Mouse (Mus musculus) neutrophil, adult 5-6 weeks (primary cell): Measurements from ENCODE around the gene Nphp1. TPM values are rescaled to one million over a fixed set of nuclear protein-coding genes. Genes with fewer than 3 reads are reported as not detected.

Experiments used
- ATAC-seq: fragments of 151-379, 151-347 bp; 2 replicates; pipeline ENCODE4 v1.8.0; 2017; ENCODE audit warnings: mild to moderate bottlenecking, moderate TSS enrichment; ENCODE audit not compliant: insufficient number of reproducible peaks, poor library complexity, low FRiP score, severe bottlenecking; ENCODE audit errors: extremely low read depth
- total RNA-seq: library from RNA; stranded (forward); fragments of 200-1000 nt; gene quantifications from 2 replicates; pipeline ENCODE4 v1.2.3, GENCODE M21; 2017

Gene Nphp1
- 0.58 TPM in 1 of 2 replicates, not detected in the other for total RNA-seq

DNA sequence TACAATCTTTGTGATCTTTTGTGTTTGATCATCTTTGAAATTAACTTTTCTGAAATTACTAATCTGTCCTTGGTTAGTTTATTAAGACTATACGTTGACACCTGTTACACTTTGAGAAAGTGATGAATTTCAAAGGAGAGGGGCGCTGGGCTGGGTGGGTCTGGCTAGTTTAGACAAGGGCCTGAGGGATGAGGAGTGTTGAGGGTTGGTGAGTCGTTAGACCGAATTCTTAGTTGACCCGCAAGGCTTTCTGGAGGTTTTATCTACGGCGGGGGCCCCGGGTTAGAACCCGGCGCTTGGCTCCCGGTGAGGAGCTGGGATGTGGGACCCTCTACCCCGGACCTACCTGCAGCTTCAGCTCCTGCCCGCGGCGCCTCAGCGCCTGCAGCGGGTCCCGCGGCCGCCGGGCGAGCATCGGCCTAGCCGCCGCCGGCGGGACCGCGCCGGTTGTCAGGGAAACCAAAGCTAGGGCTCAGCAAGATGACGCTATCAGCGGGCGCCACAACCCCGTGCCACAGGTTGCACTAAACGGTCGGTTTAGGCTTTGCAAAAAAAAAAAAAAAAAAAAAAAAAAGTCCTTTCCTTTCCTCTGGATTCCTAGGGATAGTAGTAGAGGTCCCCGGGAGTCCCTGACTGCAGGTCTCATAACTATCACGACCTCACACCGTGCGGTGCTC is at the start of gene Nphp1:
TSS of gene Nphp1 (minus strand) at position 458 of the 677 bp plus-strand sequence.
- peak; percentile 75 for ATAC-seq

DNA sequence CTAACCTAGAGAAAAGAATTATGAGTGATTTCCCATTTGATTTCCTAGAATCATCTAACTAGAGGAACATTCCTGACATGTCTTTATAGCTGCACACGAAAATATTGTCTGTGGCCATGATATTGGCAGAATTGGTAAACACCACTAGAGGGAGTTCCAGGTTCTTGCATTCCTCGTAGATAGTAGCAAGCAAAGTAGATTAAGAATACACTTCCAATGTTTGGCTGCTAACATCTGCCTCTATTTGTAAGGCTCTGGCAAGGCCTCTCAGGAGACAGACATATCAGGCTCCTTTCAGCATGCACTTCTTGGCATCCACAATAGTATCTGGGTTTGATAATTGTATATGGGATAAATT is 44.1 kb upstream of the Nphp1 start:
- ATAC-seq = no peak

DNA sequence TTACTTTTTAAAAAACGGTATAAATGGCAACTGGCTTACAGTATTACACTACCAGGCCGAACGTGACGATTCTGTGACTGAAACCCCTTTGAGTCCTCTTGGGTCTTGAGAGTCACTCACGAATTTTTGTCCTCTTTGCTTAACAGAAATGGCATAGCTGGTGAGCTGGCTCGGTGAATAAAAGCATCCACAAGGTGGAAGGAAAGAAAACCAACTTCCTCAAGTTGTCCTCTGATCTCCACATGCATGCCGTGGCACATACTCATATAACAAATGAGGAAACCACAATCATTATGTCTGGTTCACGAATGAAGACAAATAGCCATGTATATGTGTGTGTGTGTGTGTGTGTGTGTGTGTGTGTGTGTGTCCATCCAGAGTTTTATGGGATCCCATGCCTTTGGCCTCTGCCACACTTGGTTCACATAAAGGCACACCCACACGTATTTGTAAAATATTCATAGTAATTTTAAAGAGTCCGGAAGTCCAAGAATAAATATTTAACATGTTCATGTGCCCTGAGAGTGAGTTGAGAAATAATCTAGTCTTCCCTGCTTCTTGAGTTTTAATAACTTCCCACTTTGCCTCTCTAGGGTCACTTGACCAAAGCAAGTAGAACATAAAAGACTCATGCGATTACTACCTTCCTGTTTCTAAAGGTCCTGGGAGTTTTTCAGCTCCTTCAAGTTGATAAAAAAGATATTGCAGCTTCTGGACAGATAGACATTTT is 43.6 kb upstream of the Nphp1 start:
- ATAC-seq = no peak

DNA sequence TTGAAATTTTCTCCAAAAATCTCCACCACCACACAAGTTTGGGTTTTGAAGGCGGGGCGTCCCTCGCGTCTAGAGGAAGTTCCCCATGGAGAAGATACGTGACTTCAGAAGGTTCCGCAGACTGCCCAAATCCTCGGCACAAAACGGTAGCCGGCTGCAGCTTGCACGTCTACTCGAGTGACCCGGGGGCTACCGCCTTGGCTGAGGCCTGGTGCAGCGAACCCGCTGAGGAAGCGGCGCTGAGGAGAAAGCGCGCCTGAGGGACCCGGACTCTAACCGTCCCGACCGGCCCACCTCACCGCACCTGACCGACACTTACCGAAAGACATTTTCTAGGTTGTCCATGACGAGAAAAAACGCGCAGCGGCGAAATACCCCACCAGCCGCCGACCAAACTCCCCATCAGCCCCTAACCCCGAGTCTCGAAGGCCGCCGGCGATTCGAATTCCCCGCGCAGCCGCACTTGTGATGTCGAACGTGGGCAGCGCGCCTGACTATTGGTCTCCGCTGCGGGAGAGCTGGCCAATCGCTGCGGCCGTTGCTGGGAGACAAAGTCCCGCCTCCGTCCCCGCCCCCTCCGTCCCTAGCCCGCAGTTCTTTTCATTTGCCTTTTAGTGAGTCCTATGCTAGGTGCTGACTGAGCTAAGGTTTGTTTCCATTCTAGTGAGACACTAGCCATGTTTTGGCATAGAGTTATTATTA is 42.9 kb upstream of the Nphp1 start, which contains the start of gene Bub1:
TSS of gene Bub1 (minus strand) at position 465 of the 702 bp plus-strand sequence.
- ATAC-seq = peak; percentile 99

DNA sequence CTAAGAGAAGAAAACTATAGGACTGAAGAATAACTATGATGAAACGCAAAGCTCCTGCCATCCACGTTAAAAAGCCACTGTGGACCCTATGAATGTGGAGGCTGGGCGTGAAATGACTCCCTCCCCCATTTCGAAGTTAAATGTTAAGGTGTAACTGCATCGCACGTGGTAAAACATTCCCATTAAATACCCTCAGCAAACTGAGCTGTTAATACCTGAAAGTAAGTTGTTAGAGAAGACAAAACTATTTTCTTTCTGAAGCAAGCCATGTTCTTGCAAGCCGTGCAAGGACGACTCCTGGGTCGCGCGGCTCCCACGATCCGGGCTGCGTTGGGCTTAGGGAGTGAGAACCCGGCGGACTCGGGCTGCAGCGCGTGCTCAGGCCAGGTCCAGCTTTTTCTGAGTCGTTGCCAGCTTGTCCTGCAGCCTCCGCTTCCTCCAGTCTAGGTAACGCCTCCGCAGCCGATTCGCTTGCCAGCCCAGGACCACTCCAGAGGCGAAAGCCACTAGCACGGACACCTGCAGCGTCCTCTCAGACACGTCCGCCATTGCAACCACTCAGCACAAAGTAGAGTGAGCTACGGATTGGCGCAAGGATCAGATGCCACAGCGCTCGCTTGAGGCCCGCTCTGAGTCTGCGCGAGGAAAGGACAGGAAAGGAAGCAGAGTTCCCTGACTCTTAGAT is 3.4 kb upstream of the Nphp1 start, which contains the start of gene Mtln:
TSS of gene Mtln (minus strand) at position 570 of the 685 bp plus-strand sequence.
- ATAC-seq = peak; percentile 70; the same call in 1 of the 2 replicates

DNA sequence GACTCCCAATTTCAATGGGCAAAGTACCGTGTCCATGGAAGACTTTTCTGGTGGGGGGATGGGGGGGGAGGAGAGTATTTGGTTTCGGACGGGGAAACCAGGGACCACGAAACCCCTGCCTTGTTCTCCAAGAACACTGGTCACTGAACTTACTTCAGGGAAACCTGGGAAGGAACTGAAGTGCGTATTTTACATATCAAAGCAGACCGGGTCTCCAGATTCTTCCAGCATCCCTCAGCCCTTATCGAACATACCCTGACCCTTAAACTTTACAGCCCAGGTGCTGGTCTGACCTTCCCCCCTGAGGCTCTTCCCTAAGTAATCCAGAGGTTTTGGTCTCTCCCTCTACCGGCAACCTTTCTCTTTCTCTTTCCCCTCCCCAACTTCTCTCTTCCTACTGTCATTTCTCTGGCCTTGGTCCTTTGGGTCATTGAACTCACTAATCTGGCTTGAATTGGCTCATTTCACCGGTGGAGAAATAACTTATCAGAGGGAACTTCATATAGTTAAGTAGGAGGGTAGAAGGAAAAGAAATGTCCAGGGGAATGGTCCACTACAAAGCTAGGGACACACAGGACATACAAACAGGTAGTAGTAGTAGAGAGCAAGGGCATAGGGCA is 1.1 kb upstream of the Nphp1 start:
- ATAC-seq = no peak

DNA sequence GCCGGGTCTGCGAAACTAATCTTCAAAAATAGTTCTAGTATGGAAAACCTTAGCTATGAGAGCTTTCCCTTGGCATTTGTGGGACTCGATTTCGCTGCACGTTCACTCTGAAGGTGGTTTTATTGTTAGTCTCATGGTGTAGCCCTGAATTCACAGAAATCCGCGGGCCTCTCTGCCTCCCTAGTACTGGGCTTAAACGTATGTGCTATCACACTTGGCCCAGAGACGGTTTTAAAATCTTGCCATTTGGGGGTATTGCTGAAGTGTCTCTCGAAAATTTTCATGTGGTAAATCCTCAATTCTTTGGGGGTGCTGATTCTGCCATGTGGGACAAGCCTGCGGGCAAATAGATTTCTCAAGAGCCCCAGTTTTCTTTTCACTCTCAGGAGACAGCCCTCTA is 441 bp upstream of the Nphp1 start:
- no peak for ATAC-seq

DNA sequence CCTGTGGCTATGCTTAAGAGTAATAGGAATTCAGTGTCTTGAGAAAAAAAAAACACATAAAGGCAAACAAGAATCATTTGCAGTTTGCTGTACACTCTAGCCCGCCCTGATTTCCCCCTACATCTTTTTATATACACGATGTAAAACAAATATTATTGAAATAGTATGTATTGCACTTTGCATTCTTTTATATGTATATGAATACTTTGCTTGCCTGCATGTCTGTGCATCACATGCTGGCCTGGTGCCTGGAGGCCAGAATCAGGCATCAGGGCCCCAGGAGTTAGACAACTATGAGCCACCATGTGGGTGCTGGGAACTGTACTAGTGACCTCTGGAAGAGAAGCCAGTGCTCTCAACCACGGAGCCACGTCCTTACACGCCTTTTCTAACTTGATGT is 1.5 kb downstream of the Nphp1 start:
- ATAC-seq = no peak

DNA sequence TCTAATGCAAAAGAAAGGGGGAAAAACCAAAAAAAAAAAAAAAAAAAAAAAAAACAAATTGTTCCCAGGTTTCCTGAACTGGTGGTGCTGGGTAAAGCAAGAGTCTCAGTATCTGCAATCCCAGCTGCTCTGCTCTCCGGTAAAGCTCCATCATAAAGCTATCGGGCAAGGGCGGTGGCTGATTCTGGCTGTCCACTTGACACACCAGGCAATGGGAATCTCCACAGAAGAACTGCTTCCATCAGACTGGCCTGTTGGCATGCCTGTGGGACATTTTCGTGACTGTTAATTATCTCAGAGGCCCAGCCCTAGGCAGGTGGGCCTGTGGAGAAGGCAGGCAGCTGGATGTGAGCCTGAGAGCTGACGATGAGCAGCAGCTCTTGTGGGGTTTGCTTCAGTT is 10.2 kb downstream of the Nphp1 start:
- no peak for ATAC-seq

DNA sequence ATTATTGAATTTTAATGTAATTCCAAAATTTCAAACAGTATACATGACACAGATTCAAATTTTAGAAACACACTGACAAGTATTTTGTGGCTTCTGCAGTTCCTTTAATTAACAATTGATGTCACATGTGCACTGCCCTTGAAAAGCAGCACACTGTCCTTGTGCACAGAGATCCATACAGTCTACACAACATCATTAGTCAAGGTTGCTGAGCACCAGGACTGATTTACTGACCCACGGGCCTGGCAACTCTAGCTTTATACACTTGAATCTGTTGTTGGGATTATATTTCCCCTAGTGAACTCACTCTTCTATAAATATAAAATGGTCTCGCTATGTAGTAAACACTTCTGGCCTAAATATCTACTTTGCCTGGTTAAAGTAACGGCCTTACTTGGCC is 13.7 kb downstream of the Nphp1 start:
- no peak for ATAC-seq

DNA sequence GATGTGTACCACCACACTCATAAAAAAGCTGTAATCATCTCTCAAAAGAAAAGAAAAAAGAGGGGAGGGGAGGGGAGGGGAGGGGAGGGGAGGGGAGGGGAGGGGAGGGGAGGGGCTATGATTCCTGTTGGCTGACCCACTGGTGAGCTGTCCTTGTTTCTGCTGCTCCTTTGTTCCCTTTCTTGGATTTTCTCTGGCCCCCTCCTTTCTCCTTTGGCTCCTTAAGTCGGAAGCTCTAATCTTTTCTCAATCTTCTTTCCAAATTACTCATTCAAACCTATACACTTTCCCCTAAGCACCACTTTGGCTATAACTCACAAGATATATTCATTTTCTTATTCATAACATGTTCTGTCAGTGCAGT is 14.1 kb downstream of the Nphp1 start:
- ATAC-seq = no peak

DNA sequence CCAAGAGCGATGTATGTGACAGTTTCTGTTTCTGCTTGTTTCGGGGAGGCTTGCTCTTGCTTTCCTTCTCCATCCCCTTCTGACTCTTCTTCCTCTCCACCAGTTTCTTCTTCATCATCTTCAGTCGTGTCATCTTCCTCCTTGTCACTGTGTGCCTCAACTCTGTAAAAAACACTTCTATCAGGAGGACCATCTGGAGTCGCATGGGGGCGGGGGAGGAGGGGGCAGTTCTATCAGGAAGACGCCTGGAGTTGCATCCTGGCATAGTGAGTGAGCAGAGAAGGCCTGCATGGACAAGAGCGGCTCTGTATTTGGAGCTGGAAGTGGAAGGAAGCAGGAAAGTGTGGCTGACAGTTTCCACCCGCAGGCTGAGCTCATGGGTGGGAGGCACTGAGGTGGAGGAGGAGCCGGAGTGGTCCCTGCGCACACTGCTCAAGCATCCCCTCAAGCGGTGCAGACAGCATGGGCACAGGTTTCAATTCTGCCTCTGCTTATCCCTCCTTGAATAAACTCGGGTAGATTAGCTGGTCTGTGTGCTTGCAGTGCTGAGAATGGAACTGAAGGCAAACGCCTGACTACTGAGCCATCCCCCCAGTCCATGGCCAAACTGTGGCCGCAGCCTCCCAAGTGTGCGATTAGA is 14.6 kb downstream of the Nphp1 start:
- ATAC-seq = no peak

DNA sequence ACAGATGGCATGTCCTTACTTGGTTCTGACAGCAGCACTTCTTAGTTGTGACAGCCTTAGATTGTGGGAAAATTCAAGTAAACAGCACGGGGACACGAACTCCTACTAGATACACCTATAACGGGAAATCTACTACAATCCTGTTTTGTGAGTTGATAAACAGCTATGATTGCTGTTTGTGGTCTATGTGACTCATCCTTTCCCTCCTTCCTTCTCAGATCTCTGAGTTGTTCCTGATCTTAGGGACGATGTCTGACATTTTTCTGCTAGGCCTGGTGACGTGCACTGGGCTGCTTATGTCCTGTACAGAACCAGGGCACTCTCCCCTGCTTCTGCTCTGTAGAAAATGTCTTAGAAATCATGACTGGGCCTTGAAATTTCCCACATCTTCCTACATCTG is 27.1 kb downstream of the Nphp1 start:
- ATAC-seq = no peak

DNA sequence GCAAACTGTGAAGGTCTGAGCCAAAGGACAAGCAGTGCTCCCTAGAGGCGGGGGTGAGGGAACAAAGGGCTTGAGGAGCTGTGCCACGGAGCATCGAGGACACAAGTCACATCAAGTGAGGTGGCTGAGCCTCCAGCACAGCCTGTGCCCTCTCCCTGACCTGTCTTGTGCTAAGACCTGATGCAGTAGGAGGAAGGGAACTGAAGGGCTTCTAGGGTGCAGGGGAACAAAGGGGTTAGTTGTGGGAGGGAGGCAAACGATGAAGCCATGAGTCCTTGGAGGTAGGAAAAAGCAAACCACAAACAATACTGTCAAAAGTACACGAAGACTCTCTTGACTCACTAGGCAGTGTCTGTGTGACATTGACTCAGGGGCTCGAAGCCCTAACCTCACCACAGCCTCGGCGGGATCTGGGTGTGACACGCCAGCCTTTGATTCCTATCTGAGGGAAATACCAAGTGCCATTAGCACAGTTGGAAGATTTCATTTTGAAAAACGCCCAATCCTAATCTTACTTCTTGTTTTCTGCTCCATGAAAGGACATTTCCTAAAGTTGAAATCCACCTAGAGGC is 28.2 kb downstream of the Nphp1 start:
- no peak for ATAC-seq

DNA sequence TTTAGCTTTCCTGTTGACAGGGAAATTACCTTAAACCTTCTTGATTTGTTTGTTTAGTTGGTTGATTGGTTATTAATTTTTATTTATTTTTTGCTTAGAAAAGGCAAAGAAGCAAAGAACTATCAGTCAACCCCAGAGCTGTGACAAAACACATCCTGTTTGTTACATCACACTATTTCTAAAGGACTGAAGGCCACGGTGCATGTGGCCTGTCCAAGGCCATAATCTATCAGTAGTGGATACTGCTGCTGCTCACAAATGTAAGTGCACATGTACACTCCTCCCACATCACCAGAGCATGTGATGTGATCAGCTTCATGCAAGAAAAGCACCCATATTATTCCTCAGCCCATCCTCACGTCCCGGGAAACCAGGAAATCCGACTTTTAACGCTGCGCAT is 28.7 kb downstream of the Nphp1 start:
- ATAC-seq = no peak

DNA sequence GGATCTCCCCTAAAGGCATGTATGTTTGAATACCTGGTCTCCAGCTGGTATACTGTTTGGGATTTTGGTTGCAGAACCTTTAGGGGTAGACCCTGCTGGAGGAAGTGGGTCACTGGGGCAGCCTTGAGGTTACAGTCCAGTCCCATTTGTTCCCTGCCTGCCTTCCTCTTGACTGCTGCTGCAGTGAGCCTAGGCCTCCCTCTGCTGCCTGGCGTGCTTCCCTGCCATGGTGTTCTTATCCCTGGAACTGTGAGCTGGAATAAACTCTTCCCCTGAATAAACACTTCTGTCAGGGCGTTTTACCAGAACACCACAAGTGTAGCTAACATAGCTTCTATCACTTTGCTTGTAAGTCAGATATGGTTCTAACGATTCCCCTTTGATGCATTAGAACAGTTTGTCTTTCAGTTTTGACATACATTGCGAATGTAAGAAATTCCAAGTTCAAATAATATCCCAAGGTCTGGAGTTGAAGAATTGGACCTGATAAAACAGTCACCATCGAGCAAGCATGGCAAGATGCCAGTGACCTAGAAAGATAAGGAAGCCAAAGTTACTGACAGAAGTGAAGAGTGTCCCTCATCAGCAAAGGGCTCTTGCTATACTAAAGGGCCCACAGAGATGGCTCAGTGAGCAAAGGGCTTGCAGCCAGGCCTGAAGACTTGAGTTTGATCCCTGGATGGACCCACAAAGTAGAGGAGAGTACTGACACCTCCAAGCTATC is 29.4 kb downstream of the Nphp1 start:
- ATAC-seq = no peak

DNA sequence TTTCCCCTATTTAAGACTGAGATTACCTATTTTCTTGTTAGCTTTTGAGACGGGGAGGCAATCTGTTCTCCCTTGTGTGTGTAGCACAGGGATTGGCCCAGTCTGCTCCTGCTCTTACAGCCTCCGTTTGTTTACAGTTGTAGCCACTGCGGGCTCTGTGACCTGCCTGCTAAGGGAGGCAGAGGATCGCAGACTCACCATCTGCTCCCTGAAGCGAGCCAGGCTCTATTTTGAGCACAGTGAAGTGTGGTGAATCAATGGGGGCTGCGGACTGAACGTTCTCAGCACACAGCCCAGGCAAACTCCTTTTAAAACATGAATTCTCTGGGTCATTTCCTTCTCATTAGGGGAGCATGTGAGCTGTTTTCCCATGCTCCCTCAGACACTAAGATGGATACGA is 31.5 kb downstream of the Nphp1 start:
- no peak for ATAC-seq

DNA sequence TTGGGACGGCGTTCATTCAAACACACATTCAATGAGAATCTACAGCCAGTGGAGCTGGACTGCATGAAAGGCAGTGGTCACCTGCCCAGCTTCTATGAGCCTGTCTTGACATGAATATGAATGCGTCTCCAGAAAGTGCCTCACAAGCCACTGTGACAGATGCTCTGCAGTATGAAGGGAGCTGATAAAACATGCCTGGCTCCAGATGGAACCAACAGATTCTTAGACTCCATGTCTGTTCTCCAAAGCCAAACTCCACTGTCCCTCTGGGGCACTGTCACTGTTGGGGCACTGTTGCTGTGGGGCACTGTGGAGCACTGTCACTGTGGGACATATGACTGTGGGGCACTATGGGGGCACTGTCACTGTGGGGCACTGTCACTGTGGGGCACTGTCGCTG is 34.6 kb downstream of the Nphp1 start:
- no peak for ATAC-seq
